Mouse (Mus musculus) liver, adult 2 months (tissue): Measurements from ENCODE around the gene Sec31a.

Source experiments
- CTCF ChIP-seq: fragments of 200-500 bp; IDR thresholded peaks from 2 replicates; pipeline ENCODE4 v1.5.1; 2011; ENCODE audit warnings: low read depth, low read length, control low read depth
- POLR2A ChIP-seq: fragments of 200-500 bp; IDR thresholded peaks from 2 replicates; pipeline ENCODE4 v1.6.1; 2011; ENCODE audit warnings: low read length, control low read depth; ENCODE audit not compliant: insufficient read depth; ENCODE audit errors: extremely low read depth

DNA sequence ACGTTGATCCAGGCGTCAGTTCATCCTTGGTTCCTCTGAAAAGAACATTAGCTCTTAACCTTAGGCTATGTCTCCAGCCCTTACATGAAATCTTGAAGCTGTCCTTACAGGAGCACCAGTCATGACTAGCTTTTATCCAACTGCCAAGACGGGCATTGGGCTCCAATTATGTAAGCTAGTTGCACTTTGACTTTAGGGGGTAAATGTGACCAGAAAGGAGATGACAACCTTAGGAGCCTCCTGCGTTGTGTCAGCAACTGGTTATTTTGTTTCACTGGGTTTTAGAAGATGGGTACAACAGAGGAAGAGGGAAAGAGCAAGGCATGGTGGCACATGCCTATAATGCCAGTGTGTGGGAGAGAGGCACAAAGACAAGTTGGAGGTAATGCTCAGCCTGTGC, 2.8 kb upstream of the Sec31a start:
- TF ChIP-seq POLR2A (no peak), CTCF (no peak)
